Mouse (Mus musculus): ENCODE results near the gene Slc38a1. TPM values are rescaled to one million over a fixed set of nuclear protein-coding genes. Genes with fewer than 3 reads are reported as not detected.

The Slc38a1 gene
- polyA plus RNA-seq, 1 experiment from 2014 or later, result 127 TPM

DNA sequence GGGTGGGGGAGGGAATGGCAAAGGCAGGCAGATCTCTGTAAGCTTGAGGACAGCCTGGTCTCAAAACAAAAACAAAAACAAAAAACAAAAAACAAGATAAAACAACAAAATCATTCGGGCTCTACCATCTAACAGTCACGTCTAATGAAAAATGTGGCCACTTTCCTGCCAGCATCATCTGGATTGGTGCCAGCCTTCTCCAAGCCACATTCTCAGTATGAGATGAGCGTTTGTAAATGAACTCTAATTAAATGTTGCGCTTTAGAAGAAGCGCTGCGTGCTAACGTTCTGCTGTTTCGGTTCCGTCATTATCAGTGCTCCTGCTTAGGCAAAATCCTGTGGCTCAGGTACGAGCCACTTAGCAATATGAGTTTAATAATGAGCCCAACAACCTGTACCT, 9.8 kb upstream of the Slc38a1 start:
- H3K36me3 ChIP-seq (ENCODE audit: control insufficient read depth, insufficient read depth, low read length), result no peaks in the 10 kb centered on the region
- 0 out of 2 replicates have a peak overlapping the region, but pooled peaks have one; percentile 1 for H3K4me2 ChIP-seq (ENCODE audit: low read length)
- ATAC-seq, result no peak
- no peaks in the 10 kb centered on the region for H3K27me3 ChIP-seq (replicated peaks; ENCODE audit: control insufficient read depth, insufficient read depth, low read length)
- no peak overlapping the region for H3K27ac ChIP-seq (ENCODE audit: low read depth, low read length)
- no peaks in the 10 kb centered on the region for H3K9me3 ChIP-seq (ENCODE audit: control insufficient read depth, low read length)
- no peaks in the 10 kb centered on the region for H3K4me1 ChIP-seq (ENCODE audit: control insufficient read depth, insufficient read depth, low read depth, low read length)
- no peak overlapping the region for H3K9ac ChIP-seq (ENCODE audit: low read depth, low read length)
- WGBS, result 41% methylated on average over 10 of the region's 10 CpGs
- no peak overlapping the region for H3K4me3 ChIP-seq (ENCODE audit: low read length)

DNA sequence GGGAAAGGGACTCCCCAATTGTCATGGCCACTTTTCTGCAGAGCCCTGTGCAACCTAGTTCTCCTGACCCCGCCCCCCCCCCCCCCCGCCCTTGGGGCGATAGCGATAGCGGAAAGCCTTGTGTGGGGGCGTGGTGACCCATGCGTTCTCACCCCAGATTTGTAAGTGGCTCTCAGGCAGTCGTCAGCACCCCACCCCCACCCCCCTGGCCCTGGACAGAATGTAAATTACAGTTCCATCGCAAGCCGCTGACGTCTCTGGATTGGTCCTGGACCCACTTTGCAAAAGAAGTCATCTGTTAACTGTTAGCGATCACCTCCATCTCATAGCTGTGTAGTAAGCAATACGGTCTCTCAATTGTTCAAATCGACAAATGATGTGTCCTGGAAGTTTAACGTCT, 4.7 kb upstream of the Slc38a1 start:
- Histone ChIP-seq H3K4me3 (ENCODE audit: low read length) (no peak overlapping the region), H3K9me3 (ENCODE audit: control insufficient read depth, low read length) (no peaks in the 10 kb centered on the region), H3K36me3 (ENCODE audit: control insufficient read depth, insufficient read depth, low read length) (no peaks in the 10 kb centered on the region), H3K4me1 (ENCODE audit: control insufficient read depth, insufficient read depth, low read depth, low read length) (peaks cover 3% of the 10 kb centered on the region; the same call in 1 of the 2 replicates), H3K9ac (ENCODE audit: low read depth, low read length) (no peak overlapping the region), H3K27me3 (replicated peaks; ENCODE audit: control insufficient read depth, insufficient read depth, low read length) (no peaks in the 10 kb centered on the region), H3K4me2 (ENCODE audit: low read length) (peak overlapping the region; percentile 33), H3K27ac (ENCODE audit: low read depth, low read length) (no peak overlapping the region)
- WGBS, result 43% methylated on average over 14 of the region's 15 CpGs
- ATAC-seq, result no peak

DNA sequence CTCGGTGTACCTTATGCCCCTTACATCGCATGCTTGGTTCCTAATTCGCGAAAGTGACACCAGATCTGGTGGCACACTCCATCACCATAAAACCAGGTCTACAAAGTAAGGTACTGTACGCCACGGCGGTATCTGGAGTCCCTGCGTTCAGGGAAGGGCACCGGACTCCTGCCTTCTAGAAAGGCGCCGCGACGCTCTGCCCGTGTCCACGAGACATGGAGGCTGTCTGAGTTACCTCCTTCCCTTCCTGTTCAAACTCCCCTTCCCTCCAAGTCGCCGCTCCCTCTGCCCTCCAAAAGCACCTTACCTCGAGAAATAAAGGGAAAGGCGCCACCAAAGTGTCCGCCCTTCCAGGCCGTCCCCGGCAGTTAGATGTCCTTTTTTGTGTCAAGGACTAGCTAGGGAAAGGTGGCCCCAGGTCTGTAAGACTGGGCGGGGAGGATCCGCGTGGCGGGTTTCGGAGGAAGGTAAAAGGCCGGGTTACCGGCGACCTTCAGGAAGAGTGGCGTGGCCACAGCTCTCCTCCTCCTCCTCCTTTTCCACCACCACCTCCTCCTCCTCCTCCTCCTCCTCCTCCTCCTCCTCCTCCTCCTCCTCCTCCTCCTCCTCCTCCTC, 785 bp downstream of the Slc38a1 start:
- WGBS, result under 1% methylated on average over 31 of the region's 31 CpGs
- peak; percentile 15 for ATAC-seq

DNA sequence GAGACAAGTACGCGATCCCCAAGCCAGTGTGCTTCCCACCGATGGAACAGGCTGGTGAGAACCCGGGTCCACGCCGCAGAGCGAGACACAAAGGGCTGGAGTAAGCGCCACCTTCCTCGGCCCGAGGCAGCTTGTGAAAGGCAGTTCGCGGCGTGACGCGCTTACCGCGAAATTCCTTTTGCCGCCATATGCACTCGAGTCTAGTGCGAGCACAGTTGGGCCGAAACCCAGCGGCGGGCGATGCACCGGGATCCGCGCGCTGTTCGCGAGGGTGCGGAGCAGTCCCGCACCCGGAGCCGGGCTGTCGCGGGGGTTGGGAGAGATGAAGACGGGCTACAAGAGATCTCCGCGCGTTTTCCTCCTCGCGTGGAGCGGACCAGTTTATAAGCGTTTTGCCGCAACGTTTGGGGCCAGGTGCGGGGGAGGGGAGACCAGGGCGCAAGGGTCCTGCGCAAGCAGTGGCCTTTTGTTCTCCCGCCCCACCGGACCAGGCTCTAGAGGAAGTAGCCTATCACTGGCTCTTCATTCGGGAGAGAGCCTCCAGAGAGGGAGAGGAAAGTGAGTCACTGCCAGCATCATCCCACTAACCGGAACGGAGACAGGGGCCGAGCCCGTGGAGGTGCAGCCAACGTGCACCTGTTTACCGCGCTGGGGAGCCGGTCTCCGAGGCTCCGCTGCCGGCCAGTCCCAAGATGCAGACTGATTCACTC, 1.4 kb downstream of the Slc38a1 start:
- Histone ChIP-seq H3K27me3 (replicated peaks; ENCODE audit: control insufficient read depth, insufficient read depth, low read length) (no peaks in the 10 kb centered on the region), H3K4me3 (ENCODE audit: low read length) (peak overlapping the region; percentile 92), H3K27ac (ENCODE audit: low read depth, low read length) (peak overlapping the region; percentile 100), H3K4me1 (ENCODE audit: control insufficient read depth, insufficient read depth, low read depth, low read length) (peaks cover 25% of the 10 kb centered on the region), H3K9me3 (ENCODE audit: control insufficient read depth, low read length) (no peaks in the 10 kb centered on the region), H3K4me2 (ENCODE audit: low read length) (peak overlapping the region; percentile 87), H3K9ac (ENCODE audit: low read depth, low read length) (peak overlapping the region; percentile 100), H3K36me3 (ENCODE audit: control insufficient read depth, insufficient read depth, low read length) (no peaks in the 10 kb centered on the region)
- under 1% methylated on average over 63 of the region's 63 CpGs for WGBS
- ATAC-seq, result peak; percentile 53

More for the DNA sequence above, 785 bp downstream of the Slc38a1 start:
- Histone ChIP-seq H3K4me1 (ENCODE audit: control insufficient read depth, insufficient read depth, low read depth, low read length) (peaks cover 25% of the 10 kb centered on the region), H3K36me3 (ENCODE audit: control insufficient read depth, insufficient read depth, low read length) (no peaks in the 10 kb centered on the region), H3K4me3 (ENCODE audit: low read length) (peak overlapping the region; percentile 92), H3K27me3 (replicated peaks; ENCODE audit: control insufficient read depth, insufficient read depth, low read length) (no peaks in the 10 kb centered on the region), H3K4me2 (ENCODE audit: low read length) (peak overlapping the region; percentile 87), H3K27ac (ENCODE audit: low read depth, low read length) (peak overlapping the region; percentile 100), H3K9me3 (ENCODE audit: control insufficient read depth, low read length) (no peaks in the 10 kb centered on the region), H3K9ac (ENCODE audit: low read depth, low read length) (peak overlapping the region; percentile 100)

DNA sequence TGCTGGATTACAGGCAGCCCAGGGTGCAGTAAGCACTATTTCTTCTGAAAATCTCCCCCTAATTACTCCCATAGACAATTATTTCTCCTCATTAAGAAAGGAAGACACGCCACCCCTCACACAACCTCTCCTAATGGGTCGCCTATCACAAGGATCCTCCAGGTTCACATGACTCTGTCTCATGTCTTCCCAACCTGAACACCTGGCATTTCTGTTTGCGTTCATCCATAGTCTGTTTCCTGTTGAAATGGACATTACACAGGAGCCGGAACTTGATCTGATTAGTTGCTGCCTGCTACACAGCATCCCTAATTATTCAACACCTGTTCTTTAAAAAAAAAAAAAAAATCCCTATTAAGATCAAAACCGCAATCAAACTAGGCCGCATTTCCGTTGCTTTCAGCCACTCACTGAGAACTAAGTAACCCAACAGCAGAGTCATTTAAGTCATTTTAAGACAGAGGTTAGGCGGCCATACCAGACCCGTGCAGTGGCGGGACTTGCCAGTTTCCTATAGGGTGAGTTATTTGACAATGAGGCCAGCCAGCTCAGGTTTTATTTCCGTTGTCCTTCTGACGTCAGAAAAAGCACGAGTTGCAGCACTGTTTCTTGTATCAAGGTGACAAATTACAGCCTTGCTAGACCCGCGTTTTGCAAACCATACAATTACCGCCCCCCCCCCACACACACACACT, 2.3 kb downstream of the Slc38a1 start:
- Histone ChIP-seq H3K9ac (ENCODE audit: low read depth, low read length) (peak overlapping the region; percentile 100), H3K27ac (ENCODE audit: low read depth, low read length) (peak overlapping the region; percentile 100), H3K4me2 (ENCODE audit: low read length) (peak overlapping the region; percentile 87), H3K36me3 (ENCODE audit: control insufficient read depth, insufficient read depth, low read length) (no peaks in the 10 kb centered on the region), H3K27me3 (replicated peaks; ENCODE audit: control insufficient read depth, insufficient read depth, low read length) (no peaks in the 10 kb centered on the region), H3K9me3 (ENCODE audit: control insufficient read depth, low read length) (no peaks in the 10 kb centered on the region), H3K4me1 (ENCODE audit: control insufficient read depth, insufficient read depth, low read depth, low read length) (peaks cover 25% of the 10 kb centered on the region), H3K4me3 (ENCODE audit: low read length) (peak overlapping the region; percentile 92)
- no peak for ATAC-seq
- WGBS, result 7% methylated on average over 16 of the region's 16 CpGs

DNA sequence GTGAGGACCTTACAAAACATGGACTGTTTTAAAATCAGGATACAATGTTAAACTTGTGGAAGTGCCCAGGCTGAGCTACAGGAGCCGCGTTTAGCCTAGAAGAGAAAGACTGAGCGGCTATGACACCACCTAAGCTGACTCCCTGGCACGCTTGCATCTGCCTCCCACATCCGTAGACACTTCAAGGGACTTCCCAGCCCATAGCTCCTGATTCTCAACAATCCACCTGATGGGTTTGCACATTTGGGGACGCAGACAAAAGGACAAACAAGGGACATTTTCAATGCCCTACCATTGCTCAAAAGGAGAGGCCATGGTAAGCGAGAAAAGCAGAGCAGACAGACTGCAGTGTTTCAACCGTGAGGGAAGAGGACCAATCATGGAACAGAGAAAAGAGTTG, 3.1 kb downstream of the Slc38a1 start:
- Histone ChIP-seq H3K9me3 (ENCODE audit: control insufficient read depth, low read length) (no peaks in the 10 kb centered on the region), H3K9ac (ENCODE audit: low read depth, low read length) (peak overlapping the region; percentile 100), H3K27ac (ENCODE audit: low read depth, low read length) (peak overlapping the region; percentile 34; the same call in 1 of the 2 replicates), H3K4me1 (ENCODE audit: control insufficient read depth, insufficient read depth, low read depth, low read length) (peaks cover 25% of the 10 kb centered on the region), H3K4me3 (ENCODE audit: low read length) (peak overlapping the region; percentile 92), H3K36me3 (ENCODE audit: control insufficient read depth, insufficient read depth, low read length) (no peaks in the 10 kb centered on the region), H3K27me3 (replicated peaks; ENCODE audit: control insufficient read depth, insufficient read depth, low read length) (no peaks in the 10 kb centered on the region), H3K4me2 (ENCODE audit: low read length) (peak overlapping the region; percentile 87)
- WGBS, result 49% methylated on average over 8 of the region's 8 CpGs
- ATAC-seq, result no peak

DNA sequence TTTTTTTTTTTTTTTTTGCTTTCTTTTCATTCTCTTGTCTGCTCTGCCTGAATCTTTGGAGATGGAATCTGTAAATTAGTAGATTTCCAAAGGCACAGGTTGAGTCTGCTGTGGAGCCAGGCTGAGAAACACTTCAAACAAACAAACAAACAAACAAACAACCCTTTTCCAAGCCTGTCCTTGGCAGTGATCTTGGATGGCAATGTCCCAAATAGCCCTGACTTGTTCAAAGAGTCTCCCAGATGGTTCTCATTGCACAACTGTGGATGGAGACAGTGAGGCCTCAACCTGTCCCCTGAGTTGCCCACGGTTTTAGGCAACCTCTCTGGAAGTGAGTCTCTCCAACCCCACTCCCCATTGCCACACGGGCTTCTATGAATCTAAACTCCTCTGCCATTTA, 4.1 kb downstream of the Slc38a1 start:
- WGBS, result 57% methylated on average over 2 of the region's 2 CpGs
- Histone ChIP-seq H3K4me1 (ENCODE audit: control insufficient read depth, insufficient read depth, low read depth, low read length) (peaks cover 24% of the 10 kb centered on the region), H3K36me3 (ENCODE audit: control insufficient read depth, insufficient read depth, low read length) (no peaks in the 10 kb centered on the region), H3K9ac (ENCODE audit: low read depth, low read length) (no peak overlapping the region), H3K9me3 (ENCODE audit: control insufficient read depth, low read length) (no peaks in the 10 kb centered on the region), H3K27ac (ENCODE audit: low read depth, low read length) (no peak overlapping the region), H3K27me3 (replicated peaks; ENCODE audit: control insufficient read depth, insufficient read depth, low read length) (no peaks in the 10 kb centered on the region), H3K4me2 (ENCODE audit: low read length) (peak overlapping the region; percentile 87), H3K4me3 (ENCODE audit: low read length) (peak overlapping the region; percentile 92; the same call in 1 of the 2 replicates)
- ATAC-seq, result no peak

DNA sequence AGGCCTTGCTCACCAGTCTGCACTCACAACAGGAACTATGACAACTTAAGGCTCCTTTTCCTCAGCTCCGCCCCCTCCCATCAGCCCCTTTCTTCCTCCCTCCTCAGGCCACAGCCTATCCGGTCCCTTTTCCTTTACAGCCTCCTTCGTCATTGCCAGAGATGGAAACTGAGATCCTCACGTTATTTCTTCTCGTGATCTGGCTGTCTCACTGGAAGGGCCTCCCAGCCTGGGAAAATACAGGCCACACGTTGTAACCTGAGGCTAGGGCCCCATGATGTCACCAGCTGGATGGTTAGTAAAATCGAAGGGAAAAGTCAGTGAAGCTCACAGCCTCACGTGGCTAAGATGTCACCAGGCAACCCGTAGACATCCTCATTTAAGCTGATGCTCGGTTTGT, 4.5 kb downstream of the Slc38a1 start:
- Histone ChIP-seq H3K4me3 (ENCODE audit: low read length) (0 out of 2 replicates have a peak overlapping the region, but pooled peaks have one; percentile 4), H3K27ac (ENCODE audit: low read depth, low read length) (peak overlapping the region; percentile 10; the same call in 1 of the 2 replicates), H3K36me3 (ENCODE audit: control insufficient read depth, insufficient read depth, low read length) (no peaks in the 10 kb centered on the region), H3K9ac (ENCODE audit: low read depth, low read length) (no peak overlapping the region), H3K4me2 (ENCODE audit: low read length) (peak overlapping the region; percentile 22), H3K27me3 (replicated peaks; ENCODE audit: control insufficient read depth, insufficient read depth, low read length) (no peaks in the 10 kb centered on the region), H3K4me1 (ENCODE audit: control insufficient read depth, insufficient read depth, low read depth, low read length) (peaks cover 23% of the 10 kb centered on the region), H3K9me3 (ENCODE audit: control insufficient read depth, low read length) (no peaks in the 10 kb centered on the region)
- no peak for ATAC-seq
- WGBS, result 55% methylated on average over 10 of the region's 10 CpGs

Data from hindbrain, embryonic 16.5 days (tissue).